Mouse (Mus musculus) midbrain, embryonic 10.5 days (tissue): ENCODE measurements at regions not wholly inside any gene's neighbourhood (a gene's known extent, or its start where the extent isn't known, plus 50 kb on each side); places are given as distances from the start of the nearest gene placed in this dataset.

Source experiments
- DNase-seq: peaks from one replicate; pipeline ENCODE4 v3.0.0-alpha.2; 2017; ENCODE audit warnings: low spot score
- H3K27ac ChIP-seq: fragments of 300-500 bp; sonication (generic); replicated peaks from 2 replicates; pipeline ENCODE4 v1.5.1; 2016; ENCODE audit warnings: mild to moderate bottlenecking
- H3K27me3 ChIP-seq: fragments of 300-500 bp; sonication (generic); 2 replicates; pipeline ENCODE4 v1.6.1; 2016; ENCODE audit warnings: low read depth, mild to moderate bottlenecking; ENCODE audit not compliant: poor library complexity, severe bottlenecking
- H3K36me3 ChIP-seq: fragments of 300-500 bp; sonication (generic); 2 replicates; pipeline ENCODE4 v1.6.1; 2016; ENCODE audit warnings: mild to moderate bottlenecking, moderate library complexity
- H3K4me1 ChIP-seq: fragments of 300-500 bp; sonication (generic); 2 replicates; pipeline ENCODE4 v1.6.1; 2016
- H3K4me3 ChIP-seq: fragments of 300-500 bp; sonication (generic); 2 replicates; pipeline ENCODE4 v1.5.1; 2016; ENCODE audit warnings: mild to moderate bottlenecking, moderate library complexity
- H3K9me3 ChIP-seq: fragments of 300-500 bp; sonication (generic); replicated peaks from 2 replicates; pipeline ENCODE4 v1.6.1; 2016; ENCODE audit warnings: mild to moderate bottlenecking
- WGBS: fragments of 180-500 bp; shearing (Covaris S2); methylation state at CpG from one replicate; pipeline ENCODE4 v1.1.7; 2016; 5-methylcytosine and 5-hydroxymethylcytosine counted together

DNA sequence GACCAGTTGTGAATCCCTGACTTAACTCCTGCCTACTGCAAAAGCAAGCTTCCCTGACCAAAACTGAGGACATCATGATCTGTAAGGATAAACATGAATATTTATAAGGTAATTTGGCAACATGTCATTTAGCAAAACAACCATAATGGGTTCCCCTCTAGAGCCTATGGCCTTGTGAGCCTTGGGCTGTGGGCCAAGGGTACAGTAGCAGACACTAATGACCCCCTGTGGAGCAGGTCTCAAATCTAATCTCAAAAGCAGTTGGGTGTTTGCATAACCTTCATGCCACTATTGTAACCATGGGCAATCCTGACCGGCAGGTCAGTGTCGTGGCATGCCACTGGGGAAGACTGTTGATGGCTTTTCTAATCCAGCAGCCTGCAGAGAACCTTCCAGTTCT is 270.8 kb downstream of the Ptpru start:
- no peak overlapping the region for H3K27ac ChIP-seq
- H3K4me3 ChIP-seq: no peak overlapping the region
- no peak for DNase-seq
- H3K27me3 ChIP-seq: no peaks in the 10 kb centered on the region
- H3K4me1 ChIP-seq: no peaks in the 10 kb centered on the region
- WGBS: 68% methylated on average over 2 of the region's 2 CpGs
- no peaks in the 10 kb centered on the region for H3K36me3 ChIP-seq
- H3K9me3 ChIP-seq: no peaks in the 10 kb centered on the region

DNA sequence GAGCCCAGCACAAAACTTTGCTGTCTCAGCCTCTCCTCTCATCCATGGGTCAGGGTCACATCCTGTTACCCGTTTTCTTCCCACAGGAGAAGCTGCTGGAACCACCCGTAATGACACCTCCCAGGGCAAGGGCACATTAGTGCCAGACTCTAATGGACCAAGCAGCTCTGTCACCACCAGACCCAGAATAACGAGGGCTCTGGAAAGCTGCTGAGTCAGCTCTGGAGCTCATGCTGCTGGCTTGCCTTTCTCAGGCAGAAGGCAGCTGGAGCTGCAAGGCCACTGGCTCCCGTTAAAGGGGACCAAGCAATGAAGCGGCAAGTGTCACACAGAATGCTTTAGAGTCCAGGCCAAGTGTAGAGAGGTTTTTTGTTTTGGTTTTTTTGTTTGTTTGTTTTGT is 268.9 kb downstream of the Ptpru start:
- no peak for DNase-seq
- no peaks in the 10 kb centered on the region for H3K9me3 ChIP-seq
- 70% methylated on average over 5 of the region's 5 CpGs for WGBS
- no peak overlapping the region for H3K27ac ChIP-seq
- no peaks in the 10 kb centered on the region for H3K4me1 ChIP-seq
- H3K36me3 ChIP-seq: no peaks in the 10 kb centered on the region
- no peaks in the 10 kb centered on the region for H3K27me3 ChIP-seq
- no peak overlapping the region for H3K4me3 ChIP-seq

DNA sequence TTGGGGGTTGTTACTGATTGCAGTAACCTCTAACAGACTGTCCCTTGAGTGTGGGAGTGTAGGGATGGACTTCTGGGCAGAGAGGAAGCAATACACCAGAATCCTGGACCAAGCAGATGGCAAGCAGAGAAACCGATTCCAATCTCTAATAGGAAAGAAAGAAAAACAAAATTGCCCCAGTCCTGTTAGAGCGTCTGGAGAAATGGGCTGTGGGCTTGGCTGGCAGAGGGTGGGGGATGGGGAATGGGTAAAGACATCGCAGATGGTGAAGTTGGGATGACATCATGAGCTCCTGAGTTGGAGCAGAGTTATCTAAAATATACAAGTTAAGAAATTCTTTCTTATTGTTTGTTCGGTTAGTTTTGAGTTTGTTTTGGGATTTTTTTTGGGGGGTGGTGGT is 260.5 kb downstream of the Ptpru start:
- 82% methylated on average over 4 of the region's 4 CpGs for WGBS
- DNase-seq: no peak
- H3K27me3 ChIP-seq: no peaks in the 10 kb centered on the region

DNA sequence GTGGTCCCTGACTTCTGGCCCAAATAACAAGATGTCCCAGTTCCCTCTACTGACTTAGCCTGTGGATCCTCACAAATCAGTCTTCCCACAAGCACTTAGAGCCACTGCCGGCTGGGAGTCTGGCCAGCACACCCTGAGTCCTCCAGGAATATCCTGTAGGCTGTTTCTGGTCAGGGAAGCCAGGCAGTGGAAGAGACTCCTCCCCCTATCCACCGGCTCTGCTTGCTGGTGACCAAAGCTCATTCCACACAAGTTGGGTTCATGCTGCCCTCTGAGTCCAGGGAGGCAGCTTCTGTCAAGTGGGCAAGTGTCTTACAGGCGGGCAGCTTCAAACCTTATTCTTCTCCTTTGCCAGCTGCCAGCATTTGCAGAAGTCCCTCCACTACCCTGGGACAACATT is 252.1 kb downstream of the Ptpru start:
- no peak overlapping the region for H3K27ac ChIP-seq

More for the DNA sequence above, 260.5 kb downstream of the Ptpru start:
- H3K4me1 ChIP-seq: no peaks in the 10 kb centered on the region
- no peak overlapping the region for H3K4me3 ChIP-seq
- H3K36me3 ChIP-seq: no peaks in the 10 kb centered on the region
- H3K27ac ChIP-seq: no peak overlapping the region
- no peaks in the 10 kb centered on the region for H3K9me3 ChIP-seq

DNA sequence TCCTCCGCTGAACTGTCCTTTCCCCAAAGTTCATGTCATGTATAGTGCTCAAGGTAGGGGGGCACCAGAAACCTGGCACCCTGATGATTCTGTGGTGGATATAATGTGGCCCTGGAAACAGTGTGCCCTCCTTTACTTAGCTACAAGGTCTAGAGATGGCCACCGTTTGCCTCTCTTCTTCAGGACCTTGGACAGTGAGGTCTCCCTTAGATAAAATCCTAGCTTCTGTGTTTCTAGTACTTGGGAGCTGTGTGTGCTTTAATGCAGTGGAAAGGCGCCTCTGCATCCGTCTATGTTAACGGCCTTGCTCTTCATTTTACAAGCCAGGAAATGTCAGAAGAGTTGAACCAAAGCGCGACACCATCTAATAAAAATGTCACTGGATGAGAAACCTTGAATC is 250.6 kb downstream of the Ptpru start:
- 71% methylated on average over 7 of the region's 7 CpGs for WGBS
- H3K9me3 ChIP-seq: no peaks in the 10 kb centered on the region
- no peak overlapping the region for H3K4me3 ChIP-seq
- H3K4me1 ChIP-seq: no peaks in the 10 kb centered on the region
- H3K36me3 ChIP-seq: no peaks in the 10 kb centered on the region
- no peak overlapping the region for H3K27ac ChIP-seq
- DNase-seq: no peak
- H3K27me3 ChIP-seq: no peaks in the 10 kb centered on the region

More for the DNA sequence above, 252.1 kb downstream of the Ptpru start:
- H3K36me3 ChIP-seq: no peaks in the 10 kb centered on the region
- H3K4me1 ChIP-seq: no peaks in the 10 kb centered on the region
- H3K4me3 ChIP-seq: no peak overlapping the region
- no peak for DNase-seq
- 77% methylated on average over 3 of the region's 3 CpGs for WGBS
- no peaks in the 10 kb centered on the region for H3K9me3 ChIP-seq
- H3K27me3 ChIP-seq: no peaks in the 10 kb centered on the region

DNA sequence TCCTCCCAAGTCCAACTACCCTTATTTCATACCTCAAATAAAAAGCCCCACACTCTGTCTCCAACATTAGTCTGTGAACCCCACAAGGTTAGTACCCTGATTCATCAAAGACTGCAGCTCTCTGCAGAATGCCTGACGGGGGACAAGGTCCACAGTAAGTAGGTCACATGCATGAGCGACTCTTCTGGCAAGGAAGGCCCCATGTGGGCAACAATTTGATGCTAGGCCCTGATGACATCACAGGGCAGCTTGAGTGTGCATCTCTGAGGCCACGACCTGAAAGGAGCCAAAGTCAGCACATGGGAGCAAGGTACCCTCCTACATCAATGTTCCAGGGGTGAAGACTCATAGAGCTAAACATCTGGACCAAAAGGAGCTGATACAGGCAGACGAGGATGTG is 248.0 kb downstream of the Ptpru start:
- DNase-seq: no peak
- H3K27ac ChIP-seq: no peak overlapping the region
- H3K36me3 ChIP-seq: no peaks in the 10 kb centered on the region
- no peak overlapping the region for H3K4me3 ChIP-seq
- H3K9me3 ChIP-seq: no peaks in the 10 kb centered on the region
- no peaks in the 10 kb centered on the region for H3K27me3 ChIP-seq
- WGBS: 65% methylated on average over 4 of the region's 4 CpGs
- H3K4me1 ChIP-seq: no peaks in the 10 kb centered on the region

DNA sequence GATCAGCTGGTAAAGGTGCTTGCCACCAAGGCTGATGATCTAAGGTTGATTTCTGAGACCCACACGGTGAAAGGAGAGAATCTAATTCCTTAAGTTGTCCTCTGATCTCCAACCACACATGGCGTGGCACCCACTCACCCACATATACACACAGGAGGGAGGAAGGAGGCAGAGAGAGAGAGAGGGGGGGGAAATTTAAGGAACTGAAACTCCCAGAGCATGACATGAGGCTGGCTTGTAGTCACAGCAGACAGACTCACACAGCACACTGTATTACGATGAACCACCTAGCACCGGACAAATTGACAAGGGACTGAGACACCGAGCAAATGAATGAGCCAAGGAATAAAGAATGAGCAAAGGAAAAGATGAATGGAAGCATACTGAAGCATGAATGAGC is 246.6 kb downstream of the Ptpru start:
- no peaks in the 10 kb centered on the region for H3K4me1 ChIP-seq
- H3K36me3 ChIP-seq: no peaks in the 10 kb centered on the region
- 89% methylated on average over 5 of the region's 5 CpGs for WGBS
- H3K4me3 ChIP-seq: no peak overlapping the region
- no peak for DNase-seq
- no peaks in the 10 kb centered on the region for H3K27me3 ChIP-seq
- no peaks in the 10 kb centered on the region for H3K9me3 ChIP-seq
- no peak overlapping the region for H3K27ac ChIP-seq

DNA sequence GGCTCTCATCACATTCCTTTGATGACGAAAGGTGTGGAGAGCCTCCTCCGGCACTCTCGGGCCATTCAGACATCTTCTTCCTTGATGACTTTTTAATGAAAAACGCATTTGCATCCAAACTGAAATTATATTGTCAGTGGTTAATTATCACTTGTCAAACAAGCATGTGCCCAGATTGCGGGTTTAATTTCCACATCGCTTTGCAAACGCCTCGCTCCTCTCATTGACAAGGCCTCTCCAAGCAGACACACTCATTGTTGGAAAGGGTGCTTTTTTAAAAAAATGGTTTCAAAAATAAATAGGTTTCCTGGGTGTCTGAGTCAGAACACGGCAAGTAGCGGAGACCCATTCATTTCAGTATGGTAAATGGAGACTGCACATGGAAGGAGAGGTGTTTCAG is 240.1 kb downstream of the Ptpru start:
- Histone ChIP-seq H3K4me3 (no peak overlapping the region), H3K27me3 (no peaks in the 10 kb centered on the region), H3K27ac (no peak overlapping the region), H3K9me3 (no peaks in the 10 kb centered on the region), H3K4me1 (no peaks in the 10 kb centered on the region), H3K36me3 (no peaks in the 10 kb centered on the region)
- no peak for DNase-seq
- WGBS: 92% methylated on average over 10 of the region's 10 CpGs

DNA sequence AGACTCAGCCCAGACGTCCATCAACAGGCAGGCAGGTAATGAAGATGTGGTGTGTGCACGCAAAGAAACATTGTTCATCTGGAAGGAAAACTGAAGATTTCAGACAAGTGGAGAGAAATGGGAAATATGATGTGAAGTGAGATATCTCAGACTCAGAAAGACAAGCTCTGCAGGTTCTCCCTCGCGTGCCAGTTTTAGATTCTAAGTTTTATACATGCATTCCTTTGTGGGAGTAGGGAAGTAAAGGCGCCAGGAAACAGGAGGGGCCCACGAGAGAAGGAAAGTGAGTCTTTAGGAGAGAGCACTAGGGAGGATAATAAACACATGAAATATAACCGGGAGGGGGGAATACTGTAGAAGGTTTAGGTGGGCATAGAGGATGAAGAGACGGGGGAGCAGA is 223.7 kb downstream of the Ptpru start:
- H3K4me1 ChIP-seq: no peaks in the 10 kb centered on the region
- no peaks in the 10 kb centered on the region for H3K9me3 ChIP-seq
- H3K27me3 ChIP-seq: no peaks in the 10 kb centered on the region
- no peak overlapping the region for H3K27ac ChIP-seq
- no peak for DNase-seq
- WGBS: 87% methylated on average over 8 of the region's 8 CpGs
- no peaks in the 10 kb centered on the region for H3K36me3 ChIP-seq
- no peak overlapping the region for H3K4me3 ChIP-seq

DNA sequence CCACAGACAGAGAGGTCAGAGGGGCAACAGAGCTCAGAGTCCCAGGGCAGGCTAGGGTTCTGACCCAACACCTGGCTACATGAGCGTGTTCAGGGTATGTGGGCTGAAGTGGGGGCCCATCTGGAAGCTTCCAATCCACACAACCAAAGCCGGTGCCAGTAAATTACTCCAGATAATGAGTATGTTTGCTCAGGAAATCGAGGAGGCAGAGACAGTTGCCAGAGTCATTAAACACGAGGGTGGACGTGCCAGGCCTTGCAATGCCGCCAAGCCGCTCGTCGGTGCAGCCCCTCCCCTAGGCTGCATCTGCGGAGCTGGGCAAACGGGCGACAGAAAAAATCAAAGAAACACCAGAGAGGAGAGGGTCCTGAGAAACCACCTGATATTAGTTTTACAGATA is 222.5 kb downstream of the Ptpru start:
- Histone ChIP-seq H3K36me3 (no peaks in the 10 kb centered on the region), H3K4me1 (no peaks in the 10 kb centered on the region), H3K4me3 (no peak overlapping the region), H3K9me3 (no peaks in the 10 kb centered on the region), H3K27ac (no peak overlapping the region), H3K27me3 (no peaks in the 10 kb centered on the region)
- DNase-seq: no peak
- WGBS: 87% methylated on average over 12 of the region's 12 CpGs

DNA sequence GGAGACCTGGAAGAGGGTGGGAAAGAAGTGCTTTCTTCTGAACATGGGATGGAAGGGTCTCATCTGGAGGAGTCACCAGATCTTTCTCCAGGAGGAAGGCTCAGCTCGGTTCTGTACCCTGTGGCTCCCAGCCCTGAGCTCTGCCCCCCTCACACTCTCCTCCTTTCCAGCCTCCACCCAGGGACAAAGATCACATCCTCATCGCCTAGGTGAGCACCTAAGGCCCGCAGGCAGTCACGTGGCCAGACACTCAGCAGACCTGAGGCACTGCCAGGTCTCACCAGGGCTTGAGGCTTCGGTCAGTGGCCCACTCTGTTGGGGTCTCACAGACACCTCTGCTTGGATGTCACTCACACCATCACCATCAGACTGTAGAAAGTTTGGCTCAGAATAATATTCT is 200.0 kb downstream of the Ptpru start:
- no peak for DNase-seq
- WGBS: 80% methylated on average over 5 of the region's 5 CpGs
- Histone ChIP-seq H3K36me3 (no peaks in the 10 kb centered on the region), H3K4me3 (no peak overlapping the region), H3K27ac (no peak overlapping the region), H3K9me3 (no peaks in the 10 kb centered on the region), H3K4me1 (peaks cover 10% of the 10 kb centered on the region), H3K27me3 (no peaks in the 10 kb centered on the region)

DNA sequence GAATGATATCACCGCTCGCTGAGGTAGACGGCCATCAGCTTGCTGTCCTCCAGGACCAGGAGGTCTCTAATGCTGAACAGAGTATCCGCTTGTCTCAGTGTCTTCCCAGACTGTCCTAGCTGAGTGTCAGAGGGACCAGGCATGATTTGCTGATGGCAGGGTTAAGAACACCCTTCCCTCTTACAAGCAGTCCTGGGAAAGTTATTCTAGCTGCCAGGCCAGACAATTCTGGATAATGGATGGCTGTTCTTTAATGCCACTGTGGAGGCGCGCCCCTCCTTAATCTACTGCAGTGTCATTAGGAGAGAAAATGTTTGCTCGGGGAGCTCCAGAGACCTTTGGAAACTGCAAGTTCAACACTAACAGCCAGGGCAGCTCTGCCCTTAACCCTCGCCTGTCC is 182.1 kb downstream of the Ptpru start:
- H3K27ac ChIP-seq: no peak overlapping the region
- H3K4me3 ChIP-seq: no peak overlapping the region
- H3K36me3 ChIP-seq: no peaks in the 10 kb centered on the region
- DNase-seq: no peak
- no peaks in the 10 kb centered on the region for H3K9me3 ChIP-seq
- H3K27me3 ChIP-seq: no peaks in the 10 kb centered on the region
- WGBS: 83% methylated on average over 8 of the region's 8 CpGs
- peaks cover 6% of the 10 kb centered on the region; the same call in 1 of the 2 replicates for H3K4me1 ChIP-seq

DNA sequence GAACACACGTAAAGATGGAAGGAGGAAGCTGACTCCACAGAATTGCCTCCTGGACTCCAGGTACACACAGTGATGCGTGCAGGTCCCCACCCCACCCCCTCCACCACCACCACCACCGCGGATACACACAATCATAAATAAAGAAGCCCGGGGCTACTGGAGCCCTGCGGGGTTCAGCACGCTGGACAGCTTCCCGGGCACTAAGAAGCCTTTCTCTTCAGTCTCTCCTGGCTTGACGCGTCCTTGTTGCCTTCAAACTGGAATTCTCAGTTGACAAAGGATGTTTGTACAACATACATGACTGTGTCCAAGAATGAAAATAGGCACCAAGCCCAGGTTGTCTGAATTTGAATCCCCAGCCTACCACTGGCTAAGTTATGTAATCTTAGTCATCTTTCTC is 180.2 kb downstream of the Ptpru start:
- WGBS: 26% methylated on average over 10 of the region's 10 CpGs
- Histone ChIP-seq H3K4me3 (no peak overlapping the region), H3K4me1 (peaks cover 6% of the 10 kb centered on the region; the same call in 1 of the 2 replicates), H3K9me3 (no peaks in the 10 kb centered on the region), H3K27ac (no peak overlapping the region), H3K36me3 (no peaks in the 10 kb centered on the region), H3K27me3 (no peaks in the 10 kb centered on the region)
- peak; percentile 16 for DNase-seq

DNA sequence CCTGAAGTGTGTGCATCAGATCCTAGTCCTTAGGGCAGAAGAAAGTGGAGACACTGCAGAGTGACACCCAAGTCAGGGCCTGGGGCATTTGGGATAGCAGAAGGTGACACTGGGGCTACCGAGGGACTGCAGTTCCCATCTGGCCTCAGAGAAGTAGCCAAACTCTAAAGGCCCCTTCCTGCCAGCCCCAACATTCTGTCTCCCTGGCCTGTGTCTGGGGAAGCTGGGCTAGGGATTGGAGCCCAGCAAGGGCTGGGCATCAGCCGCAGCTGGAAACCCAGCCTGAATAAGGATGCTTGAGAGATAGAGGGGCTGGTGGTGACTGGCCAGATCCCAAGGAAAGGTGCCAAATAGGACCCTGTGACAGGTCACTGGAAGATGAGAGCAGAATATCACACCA is 177.2 kb downstream of the Ptpru start:
- no peaks in the 10 kb centered on the region for H3K36me3 ChIP-seq
- DNase-seq: no peak
- H3K4me1 ChIP-seq: peaks cover 5% of the 10 kb centered on the region; the same call in 1 of the 2 replicates
- 83% methylated on average over 2 of the region's 2 CpGs for WGBS
- H3K4me3 ChIP-seq: no peak overlapping the region
- H3K9me3 ChIP-seq: no peaks in the 10 kb centered on the region
- H3K27ac ChIP-seq: no peak overlapping the region
- H3K27me3 ChIP-seq: no peaks in the 10 kb centered on the region
